Mouse (Mus musculus) thymus, adult 2 months (tissue): ENCODE results near the gene Bcor.

Source experiments
- CTCF ChIP-seq: fragments of 200-500 bp; IDR thresholded peaks from 2 replicates; pipeline ENCODE4 v1.5.1; 2012; ENCODE audit warnings: mild to moderate bottlenecking, control low read depth, low read length, moderate library complexity, borderline replicate concordance; ENCODE audit not compliant: control insufficient read depth, poor library complexity, insufficient read depth; ENCODE audit errors: extremely low read depth
- POLR2A ChIP-seq: fragments of 200-500 bp; IDR thresholded peaks from 2 replicates; pipeline ENCODE4 v1.6.1; 2012; ENCODE audit warnings: mild to moderate bottlenecking, low read length, control low read depth, moderate library complexity; ENCODE audit not compliant: control insufficient read depth, poor library complexity, insufficient read depth; ENCODE audit errors: extremely low read depth

DNA sequence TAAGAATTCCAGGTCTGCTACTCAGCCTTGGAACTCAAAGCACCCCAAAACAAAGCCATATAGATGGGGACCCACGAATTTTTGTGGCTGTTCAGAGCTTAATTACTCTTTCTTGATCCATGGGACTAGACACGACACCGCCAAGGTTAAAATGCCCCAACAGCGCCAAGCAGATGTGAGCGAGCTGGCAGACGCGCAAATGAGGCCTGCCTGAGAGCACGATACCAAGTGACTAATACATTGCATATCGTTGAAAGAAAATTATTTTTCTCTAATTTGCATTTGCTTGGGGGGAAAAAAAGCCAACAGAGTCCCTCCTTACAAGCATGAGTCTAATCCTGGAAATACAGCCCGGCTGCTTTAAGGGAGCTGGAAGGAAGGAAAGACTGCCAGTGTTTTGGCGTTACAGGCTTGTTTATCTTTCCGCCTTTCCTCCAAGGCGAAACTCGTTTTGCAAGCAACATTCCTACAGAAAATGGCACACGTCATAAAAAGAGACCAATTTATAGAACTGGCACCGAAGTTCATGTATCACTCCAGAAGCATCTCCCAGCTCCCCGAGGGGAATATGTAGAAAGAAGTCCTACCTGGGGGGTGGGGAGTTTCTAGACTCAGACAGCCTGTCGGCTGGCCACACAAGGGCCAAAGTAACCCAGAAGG lies 92.2 kb downstream of the Bcor start:
- TF ChIP-seq CTCF (no peak), POLR2A (no peak)
